Mouse (Mus musculus): ENCODE data around the gene Ube2f. TPM values are rescaled to one million over a fixed set of nuclear protein-coding genes. Genes with fewer than 3 reads are reported as not detected.

The Ube2f gene
- polyA plus RNA-seq, 1 experiment from 2014 or later, result 59.6 TPM

DNA sequence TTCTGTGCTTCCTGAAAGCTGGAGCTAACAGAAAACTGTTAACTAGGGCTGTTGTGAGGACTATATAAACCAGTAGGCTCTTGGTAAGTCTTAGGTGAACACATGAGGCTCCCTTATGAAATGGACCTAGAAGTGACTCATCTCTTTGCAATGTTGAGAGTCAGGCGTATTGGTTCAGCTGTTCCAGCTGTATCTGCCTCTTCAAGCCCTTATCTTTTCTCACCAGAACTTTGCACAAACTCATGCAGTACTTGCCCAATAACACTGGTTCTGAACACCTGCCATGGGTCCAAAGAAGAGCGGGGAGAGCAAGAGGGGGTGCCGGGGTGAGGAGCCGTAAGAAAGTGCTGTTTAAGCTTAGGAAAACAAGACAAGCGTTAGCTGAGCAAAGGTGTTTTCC is 1.9 kb upstream of the Ube2f start:
- Histone ChIP-seq H3K4me1 (ENCODE audit: control insufficient read depth, insufficient read depth, low read length) (peaks cover 23% of the 10 kb centered on the region), H3K9me3 (replicated peaks; ENCODE audit: control insufficient read depth, low read length, poor library complexity, severe bottlenecking) (no peaks in the 10 kb centered on the region), H3K27ac (ENCODE audit: low read length) (no peak overlapping the region), H3K4me3 (ENCODE audit: low read depth, low read length) (no peak overlapping the region), H3K27me3 (ENCODE audit: control insufficient read depth, insufficient read depth, low read depth, low read length) (no peaks in the 10 kb centered on the region), H3K4me2 (ENCODE audit: low read length) (no peak overlapping the region), H3K36me3 (ENCODE audit: control insufficient read depth, insufficient read depth, low read length) (no peaks in the 10 kb centered on the region), H3K9ac (ENCODE audit: low read depth, low read length) (no peak overlapping the region)
- WGBS, result 93% methylated on average over 5 of the region's 5 CpGs
- ATAC-seq, result no peak

- peak overlapping the region; percentile 85 for H3K4me2 ChIP-seq (ENCODE audit: low read length)
- H3K9me3 ChIP-seq (replicated peaks; ENCODE audit: control insufficient read depth, low read length, poor library complexity, severe bottlenecking), result no peaks in the 10 kb centered on the region
- 0 out of 2 replicates have a peak overlapping the region, but pooled peaks have one; percentile 11 for H3K27ac ChIP-seq (ENCODE audit: low read length)
- 50% methylated on average over 4 of the region's 4 CpGs for WGBS
- 0 out of 2 replicates have a peak overlapping the region, but pooled peaks have one; percentile 3 for H3K4me3 ChIP-seq (ENCODE audit: low read depth, low read length)
- no peak overlapping the region for H3K9ac ChIP-seq (ENCODE audit: low read depth, low read length)
- ATAC-seq, result no peak
- no peaks in the 10 kb centered on the region for H3K36me3 ChIP-seq (ENCODE audit: control insufficient read depth, insufficient read depth, low read length)
- H3K27me3 ChIP-seq (ENCODE audit: control insufficient read depth, insufficient read depth, low read depth, low read length), result no peaks in the 10 kb centered on the region
- peaks cover 26% of the 10 kb centered on the region for H3K4me1 ChIP-seq (ENCODE audit: control insufficient read depth, insufficient read depth, low read length)
Measured at GRCm38 (mm10) chr1:91248970-91249369, 1.1 kb upstream of the Ube2f start.

DNA sequence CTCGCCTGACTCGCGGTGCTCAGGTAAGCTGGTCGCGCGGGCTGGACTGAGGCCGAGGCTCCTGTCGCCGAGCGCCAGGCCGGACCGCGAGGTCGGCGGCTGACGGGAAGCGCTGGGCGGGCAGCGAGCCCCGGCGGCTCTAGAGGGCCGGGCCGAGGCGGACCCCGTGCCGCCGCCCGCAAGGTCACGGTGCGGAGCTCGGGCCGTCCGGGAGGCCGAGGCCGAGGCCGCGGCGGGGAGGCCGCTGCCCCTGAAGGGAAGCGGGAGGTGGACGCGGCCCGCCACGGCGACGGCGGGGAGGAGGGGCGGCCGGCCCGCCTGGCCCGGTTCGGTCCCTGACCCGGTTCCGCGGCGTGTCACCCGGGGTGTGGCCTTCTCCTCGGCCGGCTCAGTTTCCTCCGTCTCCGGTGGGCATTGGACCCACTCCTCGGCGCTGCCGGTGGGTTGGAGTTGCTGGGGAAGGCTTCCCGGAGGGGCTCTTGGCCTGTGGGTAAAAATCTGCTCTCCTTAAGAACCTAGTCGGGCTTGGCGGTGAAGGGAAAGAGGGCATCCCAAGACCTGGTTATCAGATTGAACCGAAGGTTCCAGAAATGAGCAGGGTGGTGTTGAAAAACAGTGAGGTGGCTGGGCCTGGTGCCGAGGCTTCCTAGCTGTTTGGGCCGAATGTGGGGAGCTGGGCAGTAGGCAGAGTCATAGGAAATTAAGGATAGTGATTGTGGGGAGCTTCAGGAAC is 477 bp downstream of the Ube2f start:
- Histone ChIP-seq H3K4me3 (ENCODE audit: low read depth, low read length) (peak overlapping the region; percentile 95), H3K9ac (ENCODE audit: low read depth, low read length) (peak overlapping the region; percentile 88), H3K4me1 (ENCODE audit: control insufficient read depth, insufficient read depth, low read length) (peaks cover 26% of the 10 kb centered on the region), H3K27ac (ENCODE audit: low read length) (peak overlapping the region; percentile 86), H3K9me3 (replicated peaks; ENCODE audit: control insufficient read depth, low read length, poor library complexity, severe bottlenecking) (no peaks in the 10 kb centered on the region), H3K36me3 (ENCODE audit: control insufficient read depth, insufficient read depth, low read length) (no peaks in the 10 kb centered on the region), H3K27me3 (ENCODE audit: control insufficient read depth, insufficient read depth, low read depth, low read length) (no peaks in the 10 kb centered on the region), H3K4me2 (ENCODE audit: low read length) (peak overlapping the region; percentile 82)
- under 1% methylated on average over 37 of the region's 70 CpGs for WGBS
- no peak; the same call in 1 of the 2 replicates for ATAC-seq

GRCm38 (mm10) chr1:91251148-91251650 is 1.1 kb downstream of the Ube2f start:
- Histone ChIP-seq H3K4me2 (ENCODE audit: low read length) (peak overlapping the region; percentile 82), H3K9me3 (replicated peaks; ENCODE audit: control insufficient read depth, low read length, poor library complexity, severe bottlenecking) (no peaks in the 10 kb centered on the region), H3K36me3 (ENCODE audit: control insufficient read depth, insufficient read depth, low read length) (no peaks in the 10 kb centered on the region), H3K9ac (ENCODE audit: low read depth, low read length) (peak overlapping the region; percentile 88), H3K27me3 (ENCODE audit: control insufficient read depth, insufficient read depth, low read depth, low read length) (no peaks in the 10 kb centered on the region), H3K4me1 (ENCODE audit: control insufficient read depth, insufficient read depth, low read length) (peaks cover 26% of the 10 kb centered on the region), H3K27ac (ENCODE audit: low read length) (no peak overlapping the region), H3K4me3 (ENCODE audit: low read depth, low read length) (peak overlapping the region; percentile 95)
- ATAC-seq, result no peak
- 48% methylated on average over 5 of the region's 5 CpGs for WGBS

- peak overlapping the region; percentile 19; the same call in 1 of the 2 replicates for H3K4me2 ChIP-seq (ENCODE audit: low read length)
- no peaks in the 10 kb centered on the region; the same call in 1 of the 2 replicates for H3K36me3 ChIP-seq (ENCODE audit: control insufficient read depth, insufficient read depth, low read length)
- no peaks in the 10 kb centered on the region for H3K9me3 ChIP-seq (replicated peaks; ENCODE audit: control insufficient read depth, low read length, poor library complexity, severe bottlenecking)
- H3K9ac ChIP-seq (ENCODE audit: low read depth, low read length), result no peak overlapping the region
- no peaks in the 10 kb centered on the region for H3K27me3 ChIP-seq (ENCODE audit: control insufficient read depth, insufficient read depth, low read depth, low read length)
- WGBS, result 66% methylated on average over 8 of the region's 8 CpGs
- no peak overlapping the region for H3K27ac ChIP-seq (ENCODE audit: low read length)
- peaks cover 26% of the 10 kb centered on the region for H3K4me1 ChIP-seq (ENCODE audit: control insufficient read depth, insufficient read depth, low read length)
- H3K4me3 ChIP-seq (ENCODE audit: low read depth, low read length), result no peak overlapping the region
- ATAC-seq, result no peak
Measured at GRCm38 (mm10) chr1:91251927-91252326, 1.8 kb downstream of the Ube2f start.

- H3K4me3 ChIP-seq (ENCODE audit: low read depth, low read length), result no peak overlapping the region
- H3K27me3 ChIP-seq (ENCODE audit: control insufficient read depth, insufficient read depth, low read depth, low read length), result no peaks in the 10 kb centered on the region
- H3K27ac ChIP-seq (ENCODE audit: low read length), result no peak overlapping the region
- H3K4me2 ChIP-seq (ENCODE audit: low read length), result no peak overlapping the region
- H3K4me1 ChIP-seq (ENCODE audit: control insufficient read depth, insufficient read depth, low read length), result peaks cover 3% of the 10 kb centered on the region; the same call in 1 of the 2 replicates
- no peak overlapping the region for H3K9ac ChIP-seq (ENCODE audit: low read depth, low read length)
- no peaks in the 10 kb centered on the region; the same call in 1 of the 2 replicates for H3K36me3 ChIP-seq (ENCODE audit: control insufficient read depth, insufficient read depth, low read length)
- H3K9me3 ChIP-seq (replicated peaks; ENCODE audit: control insufficient read depth, low read length, poor library complexity, severe bottlenecking), result no peaks in the 10 kb centered on the region
- no peak for ATAC-seq
Measured at GRCm38 (mm10) chr1:91257918-91258317, 7.8 kb downstream of the Ube2f start.

DNA sequence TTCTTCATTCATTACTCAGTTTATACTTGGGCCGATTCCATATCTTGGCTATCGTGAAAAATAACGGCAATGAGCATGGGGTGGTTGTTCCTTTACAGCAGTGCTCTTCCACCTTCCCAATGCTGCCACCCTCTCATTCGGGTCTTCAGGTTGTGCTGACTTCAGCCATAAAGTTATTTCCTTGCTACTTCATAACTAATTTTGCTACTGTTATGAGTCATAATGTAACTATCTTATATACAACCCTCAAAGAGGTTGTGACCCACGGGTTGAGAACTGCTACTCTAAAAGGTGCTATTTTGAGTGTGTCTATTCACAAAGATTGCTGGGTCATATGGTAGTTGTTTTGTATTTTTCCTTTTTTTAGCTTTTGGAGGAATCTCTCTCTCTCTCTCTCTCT is 9.7 kb downstream of the Ube2f start:
- no peaks in the 10 kb centered on the region; the same call in 1 of the 2 replicates for H3K36me3 ChIP-seq (ENCODE audit: control insufficient read depth, insufficient read depth, low read length)
- no peak overlapping the region for H3K27ac ChIP-seq (ENCODE audit: low read length)
- H3K4me3 ChIP-seq (ENCODE audit: low read depth, low read length), result no peak overlapping the region
- WGBS, result 95% methylated on average over 5 of the region's 5 CpGs
- no peaks in the 10 kb centered on the region for H3K4me1 ChIP-seq (ENCODE audit: control insufficient read depth, insufficient read depth, low read length)
- no peak overlapping the region for H3K4me2 ChIP-seq (ENCODE audit: low read length)
- no peaks in the 10 kb centered on the region for H3K27me3 ChIP-seq (ENCODE audit: control insufficient read depth, insufficient read depth, low read depth, low read length)
- no peak for ATAC-seq
- no peaks in the 10 kb centered on the region for H3K9me3 ChIP-seq (replicated peaks; ENCODE audit: control insufficient read depth, low read length, poor library complexity, severe bottlenecking)
- no peak overlapping the region for H3K9ac ChIP-seq (ENCODE audit: low read depth, low read length)

DNA sequence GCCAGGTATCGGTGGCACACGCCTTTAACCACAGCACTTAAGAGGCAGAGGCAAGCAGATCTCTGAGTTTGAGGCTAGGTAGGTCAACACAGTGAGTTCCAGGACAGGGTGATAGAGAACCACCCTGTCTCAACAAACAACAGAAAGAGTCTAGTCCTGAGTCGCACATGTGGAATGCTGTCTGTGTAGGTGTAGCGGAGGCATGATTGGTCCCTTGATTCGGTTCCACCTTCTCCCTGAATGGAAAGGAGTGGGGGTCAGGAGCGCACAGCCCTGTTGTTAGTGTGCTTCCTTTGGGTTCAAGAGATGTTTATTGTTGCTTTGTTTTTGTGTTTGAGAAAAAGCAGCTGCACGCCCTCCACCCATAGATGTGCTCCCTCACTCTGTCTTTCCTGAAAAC is 12.4 kb downstream of the Ube2f start:
- Histone ChIP-seq H3K9ac (ENCODE audit: low read depth, low read length) (no peak overlapping the region), H3K9me3 (replicated peaks; ENCODE audit: control insufficient read depth, low read length, poor library complexity, severe bottlenecking) (no peaks in the 10 kb centered on the region), H3K36me3 (ENCODE audit: control insufficient read depth, insufficient read depth, low read length) (0 out of 2 replicates have a peak, but pooled peaks cover 4% of the 10 kb centered on the region), H3K4me3 (ENCODE audit: low read depth, low read length) (no peak overlapping the region), H3K27me3 (ENCODE audit: control insufficient read depth, insufficient read depth, low read depth, low read length) (no peaks in the 10 kb centered on the region), H3K4me2 (ENCODE audit: low read length) (no peak overlapping the region), H3K4me1 (ENCODE audit: control insufficient read depth, insufficient read depth, low read length) (no peaks in the 10 kb centered on the region), H3K27ac (ENCODE audit: low read length) (no peak overlapping the region)
- ATAC-seq, result no peak
- 94% methylated on average over 7 of the region's 7 CpGs for WGBS

GRCm38 (mm10) chr1:91272260-91272659 is 22.2 kb downstream of the Ube2f start:
- H3K27me3 ChIP-seq (ENCODE audit: control insufficient read depth, insufficient read depth, low read depth, low read length), result no peaks in the 10 kb centered on the region
- H3K9ac ChIP-seq (ENCODE audit: low read depth, low read length), result no peak overlapping the region
- ATAC-seq, result no peak
- H3K4me3 ChIP-seq (ENCODE audit: low read depth, low read length), result no peak overlapping the region
- H3K4me1 ChIP-seq (ENCODE audit: control insufficient read depth, insufficient read depth, low read length), result no peaks in the 10 kb centered on the region
- no peak overlapping the region for H3K4me2 ChIP-seq (ENCODE audit: low read length)
- no peak overlapping the region for H3K27ac ChIP-seq (ENCODE audit: low read length)
- WGBS, result 80% methylated on average over 2 of the region's 2 CpGs
- no peaks in the 10 kb centered on the region for H3K9me3 ChIP-seq (replicated peaks; ENCODE audit: control insufficient read depth, low read length, poor library complexity, severe bottlenecking)
- no peaks in the 10 kb centered on the region for H3K36me3 ChIP-seq (ENCODE audit: control insufficient read depth, insufficient read depth, low read length)
